Mouse (Mus musculus) kidney, adult 11 months (tissue): Measurements from ENCODE around the gene Scgb1b17.
"Not testable (repeated sequence)": the region's sequence is repeated elsewhere in the genome, so short reads cannot be mapped to it uniquely, and the experiment has no call there.

Source experiments
- DNase-seq: peaks from one replicate; pipeline ENCODE4 v3.0.0; 2022

The Scgb1b17 gene

DNA sequence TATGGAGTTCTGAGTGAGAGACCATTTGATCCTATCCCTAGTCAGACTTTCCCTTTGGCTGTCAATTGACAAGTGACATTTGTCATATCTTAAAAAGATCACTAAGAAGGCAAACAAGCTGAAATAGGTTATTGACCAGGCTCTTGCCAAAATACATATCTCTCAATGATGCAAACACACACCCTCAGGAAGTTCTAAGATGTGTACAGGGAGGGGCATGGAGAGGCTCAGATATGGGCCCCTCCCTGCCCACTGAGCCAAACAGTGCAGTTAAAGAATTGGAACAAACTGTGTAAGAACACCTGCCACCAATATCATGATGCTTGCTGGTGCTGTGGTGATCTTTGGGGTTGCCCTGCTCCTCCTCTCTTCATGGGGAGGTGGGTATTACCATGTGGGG is at the start of gene Scgb1b17:
TSS of gene Scgb1b17 (plus strand) at position 301 of the 400 bp plus-strand sequence.
- not testable (repeated sequence) for DNase-seq

DNA sequence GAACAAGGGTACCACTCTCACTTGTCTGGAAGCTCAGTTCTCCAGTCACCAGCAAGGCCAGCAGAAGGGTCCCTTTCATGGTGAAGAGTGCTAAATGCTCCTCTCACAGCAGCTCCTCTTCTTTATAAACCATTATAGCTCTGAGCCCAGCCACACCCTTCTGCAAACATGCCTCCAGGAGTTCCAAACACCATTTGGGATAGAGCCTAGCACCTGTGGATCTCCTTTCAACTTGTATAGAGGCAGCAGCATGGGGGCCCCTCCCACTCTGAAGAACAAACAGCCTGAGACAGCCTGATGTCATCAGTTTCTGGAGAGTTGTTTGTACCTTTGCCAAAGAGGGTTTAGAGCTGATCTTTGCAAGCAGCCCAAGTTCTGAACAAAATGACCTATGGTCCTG is 6.8 kb upstream of the Scgb1b17 start, which contains the start of gene Scgb2b17:
TSS of gene Scgb2b17 (minus strand) at position 101 of the 400 bp plus-strand sequence.
- DNase-seq = not testable (repeated sequence)
